Mouse (Mus musculus) ES-Bruce4 (cell line): ENCODE measurements around the gene Cry2.

Source experiments
- CTCF ChIP-seq: IDR thresholded peaks from one replicate; pipeline ENCODE4 v1.8.1; 2011; ENCODE audit warnings: low read depth, low read length
- POLR2A ChIP-seq: IDR thresholded peaks from one replicate; pipeline ENCODE4 v1.8.1; 2011; ENCODE audit warnings: low read length; ENCODE audit not compliant: insufficient read depth

GRCm38 (mm10) chr2:92402591-92403326 is 31.1 kb downstream of the Cry2 start:
- TF ChIP-seq POLR2A: no peak
- no peak for TF ChIP-seq CTCF
